Mouse (Mus musculus): ENCODE measurements around the gene Fam227b. TPM values are rescaled to one million over a fixed set of nuclear protein-coding genes. Genes with fewer than 3 reads are reported as not detected.

Fam227b gene
- polyA plus RNA-seq, 1 experiment = 0.80 TPM

- H3K4me1 ChIP-seq (ENCODE audit: control insufficient read depth, insufficient read depth, low read length) = no peaks in the 10 kb centered on the region
- no peak overlapping the region for H3K4me3 ChIP-seq (replicated peaks; ENCODE audit: insufficient read depth, low read depth, low read length)
- 44% methylated on average over 7 of the region's 7 CpGs for WGBS
- DNase-seq = no peak
- no peak overlapping the region for H3K27ac ChIP-seq (ENCODE audit: insufficient read depth, low read length)
- TF ChIP-seq POLR2A (IDR thresholded peaks at IDR 0.05; ENCODE audit: borderline replicate concordance, insufficient read depth, low read length) (no peak), CTCF (IDR thresholded peaks at IDR 0.05; ENCODE audit: borderline replicate concordance, insufficient read depth, low read depth, low read length) (no peak)
- H3K27me3 ChIP-seq (ENCODE audit: control insufficient read depth, insufficient read depth, low read length) = no peaks in the 10 kb centered on the region
These were observed 113.4 kb downstream of the Fam227b start for GRCm38 (mm10) chr2:126038221-126039000.

DNA sequence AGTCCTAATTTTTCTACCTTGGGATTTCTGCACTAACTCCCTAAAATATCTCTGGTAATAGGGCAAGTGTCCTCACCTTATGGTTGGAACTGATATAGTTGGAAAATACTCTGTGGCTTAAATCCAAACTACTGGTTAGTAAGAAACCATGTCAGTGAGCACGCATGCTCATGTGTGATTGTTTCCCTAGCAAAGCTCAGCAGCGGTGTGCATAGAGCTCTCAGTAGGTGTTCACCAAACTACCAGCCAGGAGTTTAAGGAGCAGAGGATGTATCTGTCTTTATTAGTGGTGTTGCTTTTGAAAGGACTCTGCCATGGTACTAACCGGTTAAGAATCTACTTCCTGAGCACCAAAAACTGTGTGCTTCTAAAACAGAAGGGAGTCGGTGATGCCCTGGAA is 115.7 kb downstream of the Fam227b start:
- no peak for TF ChIP-seq CTCF (IDR thresholded peaks at IDR 0.05; ENCODE audit: borderline replicate concordance, insufficient read depth, low read depth, low read length)
- no peak for TF ChIP-seq POLR2A (IDR thresholded peaks at IDR 0.05; ENCODE audit: borderline replicate concordance, insufficient read depth, low read length)
- H3K27ac ChIP-seq (ENCODE audit: insufficient read depth, low read length) = no peak overlapping the region
- H3K4me3 ChIP-seq (replicated peaks; ENCODE audit: insufficient read depth, low read depth, low read length) = no peak overlapping the region
- WGBS = 87% methylated on average over 4 of the region's 4 CpGs
- H3K27me3 ChIP-seq (ENCODE audit: control insufficient read depth, insufficient read depth, low read length) = no peaks in the 10 kb centered on the region
- H3K4me1 ChIP-seq (ENCODE audit: control insufficient read depth, insufficient read depth, low read length) = no peaks in the 10 kb centered on the region
- DNase-seq = no peak

DNA sequence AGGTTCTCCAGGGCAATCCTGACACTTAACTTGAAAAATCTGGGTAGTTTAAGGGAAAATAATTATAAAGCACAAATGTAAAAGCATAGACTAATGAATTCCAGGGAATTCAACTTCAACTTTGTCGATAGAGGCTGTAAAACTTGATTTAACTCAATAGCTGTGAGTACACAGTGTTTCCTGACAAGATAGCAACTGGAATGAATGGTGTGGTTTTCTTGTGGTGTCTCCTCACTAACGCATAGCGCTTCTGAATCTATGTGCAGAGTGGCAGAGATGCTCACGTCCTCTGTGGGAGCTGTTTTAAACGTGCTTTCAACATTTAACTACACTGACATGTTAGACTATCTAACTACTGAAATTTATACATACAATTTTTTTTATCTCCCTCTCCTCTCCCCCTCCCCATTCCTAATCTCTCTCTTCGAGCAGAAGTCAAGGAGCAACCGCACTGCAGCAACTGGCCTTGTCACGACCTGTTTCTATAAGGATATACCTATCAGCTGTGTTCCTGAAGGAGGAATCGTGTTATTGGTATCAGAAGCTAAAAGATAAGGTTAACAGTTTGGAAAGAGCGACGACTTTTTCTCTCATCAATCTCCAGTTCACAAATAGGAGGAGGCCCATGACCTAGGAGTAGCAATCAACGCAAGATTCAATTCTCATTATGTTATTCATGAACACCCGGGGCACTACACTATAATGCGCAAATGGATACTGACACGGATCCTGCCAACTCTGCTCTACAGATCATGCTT is 116.6 kb downstream of the Fam227b start:
- DNase-seq = no peak
- Histone ChIP-seq H3K4me3 (replicated peaks; ENCODE audit: insufficient read depth, low read depth, low read length) (no peak overlapping the region), H3K27ac (ENCODE audit: insufficient read depth, low read length) (no peak overlapping the region), H3K27me3 (ENCODE audit: control insufficient read depth, insufficient read depth, low read length) (no peaks in the 10 kb centered on the region), H3K4me1 (ENCODE audit: control insufficient read depth, insufficient read depth, low read length) (no peaks in the 10 kb centered on the region)
- 89% methylated on average over 15 of the region's 15 CpGs for WGBS
- TF ChIP-seq POLR2A (IDR thresholded peaks at IDR 0.05; ENCODE audit: borderline replicate concordance, insufficient read depth, low read length) (no peak), CTCF (IDR thresholded peaks at IDR 0.05; ENCODE audit: borderline replicate concordance, insufficient read depth, low read depth, low read length) (no peak)

GRCm38 (mm10) chr2:126034379-126035005 is 117.3 kb downstream of the Fam227b start, which contains the start of gene Fgf7:
TSS of gene Fgf7 (plus strand) at chr2:126034658.
- Histone ChIP-seq H3K4me3 (replicated peaks; ENCODE audit: insufficient read depth, low read depth, low read length) (no peak within 1 kb of the TSS), H3K27ac (ENCODE audit: insufficient read depth, low read length) (no peak within 1 kb of the TSS), H3K4me1 (ENCODE audit: control insufficient read depth, insufficient read depth, low read length) (no peaks in the 10 kb centered on the region), H3K27me3 (ENCODE audit: control insufficient read depth, insufficient read depth, low read length) (no peaks in the 10 kb centered on the region)
- WGBS = 69% methylated on average over 15 of the region's 15 CpGs
- TF ChIP-seq CTCF (IDR thresholded peaks at IDR 0.05; ENCODE audit: borderline replicate concordance, insufficient read depth, low read depth, low read length) = 0 out of 2 replicates have a peak, but pooled peaks have one; percentile 11
- no peak for TF ChIP-seq POLR2A (IDR thresholded peaks at IDR 0.05; ENCODE audit: borderline replicate concordance, insufficient read depth, low read length)
- no peak for DNase-seq

- 85% methylated on average over 8 of the region's 8 CpGs for WGBS
- Histone ChIP-seq H3K4me1 (ENCODE audit: control insufficient read depth, insufficient read depth, low read length) (no peaks in the 10 kb centered on the region), H3K27me3 (ENCODE audit: control insufficient read depth, insufficient read depth, low read length) (no peaks in the 10 kb centered on the region), H3K4me3 (replicated peaks; ENCODE audit: insufficient read depth, low read depth, low read length) (no peak overlapping the region), H3K27ac (ENCODE audit: insufficient read depth, low read length) (no peak overlapping the region)
- no peak for DNase-seq
- TF ChIP-seq CTCF (IDR thresholded peaks at IDR 0.05; ENCODE audit: borderline replicate concordance, insufficient read depth, low read depth, low read length) = no peak
- no peak for TF ChIP-seq POLR2A (IDR thresholded peaks at IDR 0.05; ENCODE audit: borderline replicate concordance, insufficient read depth, low read length)
These were observed 118.5 kb downstream of the Fam227b start for GRCm38 (mm10) chr2:126033114-126033972.

DNA sequence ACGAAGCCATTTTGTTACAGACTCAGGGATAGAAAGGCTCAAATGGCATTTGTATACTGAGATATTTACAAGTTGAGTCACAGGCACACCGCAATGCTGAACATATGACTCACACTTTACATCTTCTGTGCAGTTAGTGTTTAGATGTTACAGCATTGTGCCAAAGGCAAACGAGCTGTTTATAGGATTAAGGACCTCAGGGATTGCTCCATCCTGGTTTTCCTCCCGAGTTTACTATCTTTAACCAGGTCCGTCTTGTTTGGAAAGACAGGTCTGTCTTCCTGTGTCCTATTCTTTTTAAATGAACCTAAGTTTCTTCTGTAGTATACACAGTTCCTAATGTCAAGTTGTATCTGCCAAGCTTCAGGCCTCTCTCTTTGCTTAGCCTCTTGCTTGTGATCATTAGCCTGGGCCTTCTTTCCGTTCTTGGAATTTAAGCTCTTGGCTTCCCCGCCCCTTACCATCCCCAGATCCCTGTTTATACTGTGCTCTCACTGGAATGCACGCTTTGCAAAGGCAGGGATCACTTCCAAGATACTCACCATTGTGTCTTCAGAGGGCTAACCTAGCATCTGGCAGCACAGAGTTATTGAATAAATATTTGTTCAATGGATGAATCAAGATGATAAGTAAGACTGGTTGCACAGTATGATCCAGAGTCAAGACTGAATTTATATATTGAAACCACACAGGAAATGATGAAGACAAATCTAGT is 120.5 kb downstream of the Fam227b start:
- no peaks in the 10 kb centered on the region for H3K27me3 ChIP-seq (ENCODE audit: control insufficient read depth, insufficient read depth, low read length)
- H3K27ac ChIP-seq (ENCODE audit: insufficient read depth, low read length) = no peak overlapping the region
- no peaks in the 10 kb centered on the region for H3K4me1 ChIP-seq (ENCODE audit: control insufficient read depth, insufficient read depth, low read length)
- no peak overlapping the region for H3K4me3 ChIP-seq (replicated peaks; ENCODE audit: insufficient read depth, low read depth, low read length)
- DNase-seq = no peak
- 64% methylated on average over 8 of the region's 8 CpGs for WGBS
- TF ChIP-seq CTCF (IDR thresholded peaks at IDR 0.05; ENCODE audit: borderline replicate concordance, insufficient read depth, low read depth, low read length) = no peak
- no peak for TF ChIP-seq POLR2A (IDR thresholded peaks at IDR 0.05; ENCODE audit: borderline replicate concordance, insufficient read depth, low read length)
